Mouse (Mus musculus) cerebellum, adult 9-10 months (tissue): Measurements from ENCODE around the gene Fastkd5.
"Not testable (repeated sequence)": the region's sequence is repeated elsewhere in the genome, so short reads cannot be mapped to it uniquely, and the experiment has no call there.

Experiments
- DNase-seq: peaks from one replicate; pipeline ENCODE4 v3.0.0; 2022

Fastkd5 gene

GRCm38 (mm10) chr2:130629839-130630203 lies at the start of gene Fastkd5, which contains the start of gene Ubox5:
Gene Fastkd5, minus strand, starts transcription at chr2:130630027.
Gene Ubox5, minus strand, starts transcription at chr2:130630038.
- peak; percentile 91 for DNase-seq

DNA sequence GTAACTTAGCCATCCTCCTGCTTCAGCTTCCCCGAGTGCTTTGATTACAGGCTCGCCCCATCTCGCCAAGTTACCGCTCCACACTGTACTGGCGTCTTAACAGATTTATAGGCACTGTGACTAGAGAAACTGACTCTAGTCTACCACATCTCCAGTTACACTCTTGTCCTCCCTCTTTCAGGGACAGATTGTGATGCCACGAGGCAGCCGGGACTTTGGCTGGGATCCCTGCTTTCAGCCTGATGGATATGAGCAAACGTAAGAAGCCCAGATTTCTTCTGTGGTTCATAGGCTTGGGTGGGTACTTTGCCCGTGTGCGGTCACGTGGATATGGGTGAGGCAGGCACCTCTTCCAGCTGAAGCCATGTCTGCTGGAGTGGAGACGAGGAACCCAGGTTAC lies 49.3 kb upstream of the Fastkd5 start:
- DNase-seq, result no peak

DNA sequence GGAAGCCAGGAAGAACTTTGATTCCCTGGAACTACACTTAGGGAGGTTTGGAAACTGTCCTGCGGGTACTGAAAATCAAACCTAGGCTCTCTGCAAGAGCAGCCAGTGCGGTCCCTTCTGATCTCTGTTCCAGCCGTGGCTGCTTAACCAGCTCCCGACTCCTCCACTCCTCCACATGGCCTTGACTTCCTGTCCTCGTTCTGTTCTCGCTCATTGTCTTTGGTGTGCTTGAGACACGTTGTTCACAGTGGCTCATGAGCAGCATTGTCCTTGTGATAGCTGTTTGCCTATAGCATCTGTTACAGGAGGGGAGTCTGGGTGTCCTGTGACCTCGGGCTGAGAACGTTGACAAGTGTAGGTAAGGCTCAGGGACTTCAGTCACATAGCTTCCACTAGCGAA lies 47.4 kb upstream of the Fastkd5 start:
- DNase-seq, result no peak

GRCm38 (mm10) chr2:130667559-130667958 lies 37.7 kb upstream of the Fastkd5 start, which contains the start of gene Itpa:
Gene Itpa, plus strand, starts transcription at chr2:130667610.
- peak; percentile 88 for DNase-seq

DNA sequence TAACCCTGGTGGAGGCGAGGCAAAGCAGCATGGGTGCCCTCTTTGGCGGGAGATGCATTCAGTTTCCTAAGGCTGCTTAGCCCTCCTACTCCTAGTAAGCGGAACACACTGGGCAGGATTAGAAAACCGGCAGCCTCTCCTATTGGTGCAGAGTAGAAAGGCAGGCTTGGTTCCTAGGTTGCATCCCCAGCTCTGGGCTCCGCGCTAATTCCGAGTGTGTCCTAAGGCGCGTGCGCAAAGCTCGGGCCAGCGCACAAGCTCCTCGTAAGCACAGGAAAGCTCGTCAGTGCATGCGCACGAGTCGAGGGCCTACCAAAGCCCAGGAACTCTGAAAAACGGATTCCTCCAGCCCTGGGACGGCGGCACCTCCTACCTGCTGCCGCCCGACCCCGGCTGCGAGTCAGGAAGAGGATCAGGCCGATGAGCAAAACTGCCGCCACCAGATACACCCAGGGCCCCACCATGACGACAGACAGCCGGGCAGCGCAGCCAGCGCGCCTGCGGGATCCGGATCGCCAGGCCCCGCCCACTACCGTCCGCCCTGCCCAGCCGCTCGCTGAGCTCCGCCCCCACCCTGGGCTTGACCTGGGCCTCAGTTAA lies 34.4 kb upstream of the Fastkd5 start, which contains the start of gene Ddrgk1:
TSS of gene Ddrgk1 (minus strand) at position 558 of the 600 bp plus-strand sequence.
- peak; percentile 96 for DNase-seq

GRCm38 (mm10) chr2:130663342-130663741 lies 33.5 kb upstream of the Fastkd5 start:
- DNase-seq, result peak; percentile 44

- DNase-seq, result no peak
Measured at GRCm38 (mm10) chr2:130658530-130658929, 28.7 kb upstream of the Fastkd5 start.

GRCm38 (mm10) chr2:130657541-130657940 lies 27.7 kb upstream of the Fastkd5 start:
- DNase-seq, result no peak

GRCm38 (mm10) chr2:130656536-130656935 lies 26.7 kb upstream of the Fastkd5 start:
- DNase-seq, result no peak

- no peak for DNase-seq
Measured at GRCm38 (mm10) chr2:130655660-130656339, 26.0 kb upstream of the Fastkd5 start.

DNA sequence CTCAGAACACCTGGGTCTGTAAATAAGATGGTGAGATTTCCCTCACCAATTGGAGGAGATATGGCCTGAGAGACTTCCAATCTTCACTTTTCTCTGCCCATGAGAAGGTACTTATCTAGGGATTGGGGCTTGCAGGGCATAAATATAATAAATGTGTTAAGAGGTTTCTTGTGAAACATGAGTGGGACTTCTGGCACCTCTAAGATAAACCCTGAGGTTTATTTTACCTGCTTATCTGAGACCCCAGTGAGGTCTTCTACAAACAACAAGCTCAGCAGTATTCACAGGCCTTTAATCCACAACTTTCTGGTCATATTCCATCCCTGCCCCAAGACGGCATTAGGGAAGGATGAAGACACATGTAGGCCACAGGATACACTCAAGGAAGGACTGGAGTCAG lies 23.9 kb upstream of the Fastkd5 start:
- no peak for DNase-seq

GRCm38 (mm10) chr2:130653303-130653702 lies 23.5 kb upstream of the Fastkd5 start:
- DNase-seq, result no peak

DNA sequence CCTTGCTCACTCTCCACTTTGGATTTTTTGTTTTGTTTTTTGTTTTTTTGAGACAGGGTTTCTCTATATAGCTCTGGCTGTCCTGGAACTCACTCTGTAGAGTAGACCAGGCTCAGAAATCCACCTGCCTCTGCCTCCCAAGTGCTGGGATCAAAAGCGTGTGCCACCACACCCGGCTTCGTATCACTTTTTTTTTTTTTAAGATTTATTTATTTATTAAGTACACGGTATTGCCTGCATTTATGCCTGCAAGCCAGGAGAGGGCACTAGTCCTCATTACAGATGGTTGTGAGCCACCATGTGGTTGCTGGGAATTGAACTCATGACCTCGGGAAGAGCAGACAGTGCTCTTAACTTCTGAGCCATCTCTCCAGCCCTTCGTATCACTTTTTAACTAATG lies 19.2 kb upstream of the Fastkd5 start:
- DNase-seq, result not testable (repeated sequence)

DNA sequence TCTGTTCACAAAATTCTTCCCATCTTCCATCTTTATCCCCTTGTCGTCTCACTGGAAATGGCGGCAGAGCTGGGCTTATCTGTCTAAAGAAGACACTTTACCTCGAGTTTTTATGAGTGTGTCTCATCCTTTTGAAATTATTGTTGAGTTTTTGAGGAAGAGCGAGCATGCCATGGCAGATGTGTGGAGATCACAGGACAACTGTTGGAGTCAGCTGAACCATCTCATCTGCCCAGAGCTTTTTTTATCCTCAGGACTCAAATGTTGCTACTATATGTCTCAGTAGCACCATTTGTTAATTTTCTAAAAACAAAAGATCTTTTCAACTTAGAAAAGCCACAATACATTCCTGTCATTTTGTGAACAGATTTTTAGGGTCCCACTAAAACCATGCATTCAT lies 15.4 kb upstream of the Fastkd5 start:
- DNase-seq, result no peak

DNA sequence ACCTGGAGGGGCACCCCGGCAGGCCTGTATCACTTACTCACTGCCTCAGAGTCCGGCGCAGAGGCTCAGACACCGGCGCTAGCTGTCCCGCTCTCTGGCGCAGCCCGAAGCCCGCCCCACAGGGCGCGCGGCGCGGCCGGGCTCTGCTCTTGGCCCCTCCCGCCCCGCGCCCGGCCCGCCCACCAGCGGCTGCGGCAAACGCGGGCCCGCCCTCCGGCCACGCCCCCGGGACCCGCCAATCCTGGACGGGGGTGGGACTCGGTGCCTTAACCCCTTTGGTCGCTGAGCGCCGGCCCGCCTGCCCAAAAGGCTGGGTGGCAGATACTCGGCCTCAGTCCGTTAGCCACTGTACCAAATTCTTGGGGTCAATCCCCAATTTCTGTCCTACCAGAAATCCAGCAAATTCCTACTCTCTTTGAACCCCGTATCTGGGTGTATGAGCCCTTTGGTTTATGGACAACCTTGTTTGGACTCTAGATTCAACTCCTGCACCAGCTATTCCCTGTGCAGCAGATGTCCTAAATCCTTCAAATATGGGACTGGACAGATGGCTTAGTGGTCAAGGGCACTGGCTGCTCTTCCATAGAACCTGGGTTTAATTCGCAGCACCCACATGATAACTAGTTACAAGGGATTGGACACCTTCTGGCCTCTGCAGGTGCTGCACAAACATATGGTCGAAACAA lies 13.0 kb upstream of the Fastkd5 start, which contains the start of gene Lzts3:
TSS of gene Lzts3 (minus strand) at position 120 of the 686 bp plus-strand sequence.
- peak; percentile 94 for DNase-seq

GRCm38 (mm10) chr2:130642197-130642660 lies 12.4 kb upstream of the Fastkd5 start:
- peak; percentile 67 for DNase-seq

- peak; percentile 67 for DNase-seq
Measured at GRCm38 (mm10) chr2:130641351-130642025, 11.7 kb upstream of the Fastkd5 start.

DNA sequence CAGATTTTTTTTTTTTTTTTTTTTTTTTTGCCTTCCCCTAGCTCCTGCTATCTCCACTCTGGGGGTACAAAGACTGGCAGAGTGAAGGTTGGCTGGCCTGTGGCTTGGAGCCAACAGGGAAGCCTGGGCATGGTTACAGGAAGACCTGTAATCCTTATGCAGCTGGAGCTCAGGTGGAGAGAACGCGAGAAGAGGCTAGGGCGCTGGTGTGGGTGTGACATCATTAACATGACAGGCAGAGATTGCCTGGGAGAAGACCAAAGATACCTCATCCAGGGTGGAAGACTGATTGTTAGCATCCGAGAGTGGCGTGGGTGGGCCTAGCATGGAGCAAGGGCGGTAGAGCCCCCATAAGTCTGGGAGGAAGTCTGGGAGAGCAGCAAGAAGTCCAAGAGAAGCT lies 9.4 kb upstream of the Fastkd5 start:
- DNase-seq, result peak; percentile 39

- DNase-seq, result peak; percentile 43
Measured at GRCm38 (mm10) chr2:130638101-130638611, 8.3 kb upstream of the Fastkd5 start.

GRCm38 (mm10) chr2:130635847-130636246 lies 6.0 kb upstream of the Fastkd5 start:
- no peak for DNase-seq

DNA sequence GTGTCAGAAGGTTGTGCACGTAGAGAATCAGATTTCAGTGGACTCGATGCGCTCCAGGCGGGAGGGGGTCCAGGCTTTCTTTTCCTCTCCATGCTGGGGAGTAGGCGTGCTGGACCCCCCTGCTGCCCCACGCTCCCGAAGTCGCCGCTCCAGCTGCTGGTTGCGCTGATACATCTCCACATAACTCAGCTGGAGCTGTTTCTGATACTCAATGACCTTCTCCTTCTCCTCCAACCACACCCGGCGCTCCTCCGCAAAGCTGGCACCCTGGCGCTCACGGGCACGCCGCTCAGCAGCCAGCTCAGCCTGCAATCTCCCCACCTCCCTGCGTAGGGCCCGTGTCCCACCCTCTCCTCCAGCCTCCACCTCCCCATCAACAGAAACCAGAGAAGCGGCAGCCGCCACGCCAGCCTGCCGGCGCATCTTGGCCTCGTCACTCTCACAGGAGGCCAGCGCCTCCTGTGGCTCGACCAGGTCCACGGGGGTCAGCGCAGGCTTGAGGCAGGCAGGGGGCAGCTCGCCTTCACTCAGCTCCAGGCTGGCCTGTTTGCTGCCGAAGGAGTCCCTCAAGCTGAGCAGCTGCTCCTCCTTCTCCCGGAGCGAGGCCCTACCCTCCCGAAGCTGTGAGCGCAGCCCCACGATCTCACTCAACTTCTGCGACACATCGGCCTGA lies 5.0 kb upstream of the Fastkd5 start:
- peak; percentile 65 for DNase-seq
